Mouse (Mus musculus) spleen, adult 2 months (tissue): ENCODE measurements at regions not wholly inside any gene's neighbourhood (a gene's known extent, or its start where the extent isn't known, plus 50 kb on each side); places are given as distances from the start of the nearest gene placed in this dataset.

ENCODE experiments used
- DNase-seq, 2 experiments: peaks; one replicate each; pipeline versions ENCODE4 v3.0.0 to v3.0.0-alpha.2; 2012 to 2021; ENCODE audit warnings: low spot score in 2 of 2, low read depth in 1 of 2
- H3K27ac ChIP-seq: fragments of 200-500 bp; 2 replicates; pipeline ENCODE4 v1.5.1; 2012; ENCODE audit warnings: low read length, inconsistent platforms; ENCODE audit not compliant: insufficient read depth
- H3K27me3 ChIP-seq: fragments of 200-500 bp; 2 replicates; pipeline ENCODE4 v1.6.1; 2012; ENCODE audit warnings: mild to moderate bottlenecking, moderate library complexity, low read length, inconsistent platforms; ENCODE audit not compliant: control insufficient read depth, insufficient read depth
- H3K36me3 ChIP-seq: fragments of 200-500 bp; 2 replicates; pipeline ENCODE4 v1.6.1; 2012; ENCODE audit warnings: mild to moderate bottlenecking, low read length, inconsistent platforms; ENCODE audit not compliant: control insufficient read depth, insufficient read depth
- H3K4me1 ChIP-seq: fragments of 200-500 bp; 2 replicates; pipeline ENCODE4 v1.6.1; 2011; ENCODE audit warnings: inconsistent platforms; ENCODE audit not compliant: control insufficient read depth, insufficient read depth, insufficient read length
- H3K4me3 ChIP-seq: fragments of 200-500 bp; 2 replicates; pipeline ENCODE4 v1.5.1; 2011; ENCODE audit warnings: mild to moderate bottlenecking, inconsistent platforms; ENCODE audit not compliant: insufficient read depth, insufficient read length; ENCODE audit errors: extremely low read depth
- CTCF ChIP-seq: fragments of 200-500 bp; IDR thresholded peaks from 2 replicates; pipeline ENCODE4 v1.5.1; 2011; ENCODE audit warnings: mild to moderate bottlenecking, inconsistent platforms; ENCODE audit not compliant: insufficient read depth, insufficient read length, insufficient replicate concordance; ENCODE audit errors: extremely low read depth
- POLR2A ChIP-seq: fragments of 200-500 bp; IDR thresholded peaks from 2 replicates; pipeline ENCODE4 v1.6.1; 2011; ENCODE audit warnings: low read depth, low read length, inconsistent platforms
- WGBS: fragments of 180-500 bp; shearing (Covaris S2); methylation state at CpG from one replicate; pipeline ENCODE4 v1.1.7; 2018; 5-methylcytosine and 5-hydroxymethylcytosine counted together

DNA sequence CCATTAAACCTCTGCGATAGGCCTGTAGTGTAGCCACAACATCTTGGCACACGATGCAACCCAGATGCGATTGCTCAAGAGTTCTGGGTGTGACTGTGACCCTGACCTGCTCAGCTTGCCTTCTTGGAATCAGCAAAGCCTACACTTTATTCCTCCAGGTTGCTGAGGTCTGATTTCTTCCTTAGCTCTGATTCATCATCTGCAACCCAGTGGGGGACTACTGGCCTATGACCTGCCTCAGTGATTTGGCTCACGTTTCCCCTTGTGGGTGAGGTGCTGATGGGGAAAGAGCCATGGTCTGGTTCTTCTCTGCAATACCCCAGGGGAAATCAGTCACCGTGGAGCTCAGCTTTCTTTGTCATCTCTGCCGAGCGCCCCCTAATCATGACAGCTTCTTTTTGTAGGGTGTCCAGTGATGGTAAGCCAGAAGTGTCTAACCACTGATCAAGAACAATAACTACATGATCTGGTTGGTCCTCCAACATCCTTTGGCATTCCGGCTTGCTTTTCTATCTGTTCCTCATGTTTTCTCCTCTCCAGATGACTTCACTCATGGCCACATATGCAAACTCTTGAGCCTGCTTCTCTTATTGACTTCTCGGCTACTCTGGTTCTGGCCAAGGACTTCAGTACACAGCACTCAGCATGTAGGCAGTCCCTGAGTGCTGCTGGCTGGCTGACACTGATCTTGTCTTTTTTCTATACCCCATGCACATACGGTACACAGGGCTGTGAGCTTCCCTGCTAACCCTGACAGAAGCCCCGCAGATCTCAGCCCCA is 163.0 kb downstream of the Gm45692 start:
- Histone ChIP-seq H3K4me1 (no peaks in the 10 kb centered on the region), H3K27ac (no peak overlapping the region), H3K36me3 (no peaks in the 10 kb centered on the region), H3K4me3 (no peak overlapping the region), H3K27me3 (no peaks in the 10 kb centered on the region)
- TF ChIP-seq POLR2A (no peak), CTCF (no peak)
- WGBS: 89% methylated on average over 11 of the region's 11 CpGs
- DNase-seq: no peak

GRCm38 (mm10) chr8:26283957-26284356 is 164.6 kb downstream of the Gm45692 start:
- no peak overlapping the region for H3K4me3 ChIP-seq
- H3K27ac ChIP-seq: no peak overlapping the region
- H3K4me1 ChIP-seq: no peaks in the 10 kb centered on the region
- no peak for DNase-seq
- WGBS: 80% methylated on average over 2 of the region's 2 CpGs
- no peaks in the 10 kb centered on the region for H3K36me3 ChIP-seq
- no peak for TF ChIP-seq CTCF
- TF ChIP-seq POLR2A: no peak
- no peaks in the 10 kb centered on the region for H3K27me3 ChIP-seq

- no peaks in the 10 kb centered on the region for H3K36me3 ChIP-seq
These were observed 168.3 kb downstream of the Gm45692 start for GRCm38 (mm10) chr8:26287665-26288064.

GRCm38 (mm10) chr8:26288163-26288562 is 168.8 kb downstream of the Gm45692 start:
- WGBS: 56% methylated on average over 4 of the region's 4 CpGs
- no peaks in the 10 kb centered on the region for H3K36me3 ChIP-seq
- DNase-seq: no peak
- TF ChIP-seq POLR2A (no peak), CTCF (no peak)
- H3K27ac ChIP-seq: no peak overlapping the region
- H3K27me3 ChIP-seq: no peaks in the 10 kb centered on the region
- H3K4me1 ChIP-seq: no peaks in the 10 kb centered on the region
- H3K4me3 ChIP-seq: no peak overlapping the region

More at GRCm38 (mm10) chr8:26287665-26288064, 168.3 kb downstream of the Gm45692 start:
- WGBS: 81% methylated on average over 6 of the region's 6 CpGs
- no peak for TF ChIP-seq CTCF
- no peak for TF ChIP-seq POLR2A
- Histone ChIP-seq H3K27me3 (no peaks in the 10 kb centered on the region), H3K27ac (no peak overlapping the region), H3K4me3 (no peak overlapping the region), H3K4me1 (no peaks in the 10 kb centered on the region)
- DNase-seq: no peak

- Histone ChIP-seq H3K4me1 (no peaks in the 10 kb centered on the region), H3K36me3 (no peaks in the 10 kb centered on the region), H3K27me3 (no peaks in the 10 kb centered on the region), H3K27ac (no peak overlapping the region), H3K4me3 (no peak overlapping the region)
- TF ChIP-seq POLR2A: no peak
- TF ChIP-seq CTCF: no peak
- DNase-seq: no peak
- WGBS: 86% methylated on average over 10 of the region's 10 CpGs
These were observed 178.9 kb downstream of the Gm45692 start for GRCm38 (mm10) chr8:26298066-26298804.

- Histone ChIP-seq H3K4me1 (no peaks in the 10 kb centered on the region), H3K36me3 (no peaks in the 10 kb centered on the region), H3K4me3 (no peak overlapping the region), H3K27ac (no peak overlapping the region), H3K27me3 (no peaks in the 10 kb centered on the region)
- no peak for DNase-seq
- TF ChIP-seq POLR2A (no peak), CTCF (no peak)
- 73% methylated on average over 6 of the region's 6 CpGs for WGBS
These were observed 180.9 kb downstream of the Gm45692 start for GRCm38 (mm10) chr8:26300246-26300645.

- DNase-seq: no peak
- no peak overlapping the region for H3K27ac ChIP-seq
- TF ChIP-seq POLR2A (no peak), CTCF (no peak)
These were observed 182.6 kb downstream of the Gm45692 start for GRCm38 (mm10) chr8:26301961-26302360.

More at GRCm38 (mm10) chr8:26301961-26302360, 182.6 kb downstream of the Gm45692 start:
- 86% methylated on average over 4 of the region's 4 CpGs for WGBS
- Histone ChIP-seq H3K27me3 (no peaks in the 10 kb centered on the region), H3K36me3 (no peaks in the 10 kb centered on the region), H3K4me3 (no peak overlapping the region), H3K4me1 (no peaks in the 10 kb centered on the region)
